Mouse (Mus musculus) kidney, postnatal 14 days (tissue): ENCODE measurements at regions not wholly inside any gene's neighbourhood (a gene's known extent, or its start where the extent isn't known, plus 50 kb on each side); places are given as distances from the start of the nearest gene placed in this dataset.
A peak's percentile ranks its signal among the peaks of the same experiment; 100 is the strongest.

Source experiments
- DNase-seq: peaks from one replicate; pipeline ENCODE4 v3.0.0; 2022; ENCODE audit warnings: mixed read lengths

DNA sequence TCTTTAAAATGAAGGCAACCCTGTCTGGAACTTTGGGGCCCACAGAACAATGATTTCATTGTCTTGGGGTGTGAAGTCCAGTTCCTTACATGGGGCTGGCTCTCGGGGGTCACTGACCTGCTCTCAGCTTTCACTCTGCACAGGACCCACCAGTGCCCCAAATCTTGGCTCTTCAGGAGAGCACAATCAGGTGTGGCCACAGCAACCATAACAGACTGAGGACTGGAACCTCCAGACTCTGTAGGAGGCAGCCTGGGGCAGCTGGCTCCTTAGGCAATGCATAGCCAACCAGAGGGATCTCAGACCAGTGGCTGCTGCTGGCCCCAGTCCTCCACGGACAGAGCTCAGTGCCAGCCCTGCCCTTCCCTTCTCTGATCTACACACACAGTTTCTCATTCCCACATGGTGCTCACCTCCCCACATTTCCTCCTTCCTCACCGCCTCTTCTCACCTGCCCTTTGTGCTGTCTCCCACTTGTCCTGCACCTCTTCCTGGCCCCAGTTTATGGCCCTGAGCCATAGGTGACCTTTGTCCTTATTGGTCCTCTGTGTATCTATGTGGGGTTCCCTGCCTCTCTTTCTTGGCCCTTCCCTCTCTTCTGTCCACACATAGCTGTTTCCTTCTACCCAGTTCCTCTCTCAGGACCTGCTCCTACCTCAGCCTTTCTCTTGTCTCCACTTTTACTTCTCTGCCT is 151.9 kb upstream of the Zmiz1 start:
- no peak for DNase-seq

DNA sequence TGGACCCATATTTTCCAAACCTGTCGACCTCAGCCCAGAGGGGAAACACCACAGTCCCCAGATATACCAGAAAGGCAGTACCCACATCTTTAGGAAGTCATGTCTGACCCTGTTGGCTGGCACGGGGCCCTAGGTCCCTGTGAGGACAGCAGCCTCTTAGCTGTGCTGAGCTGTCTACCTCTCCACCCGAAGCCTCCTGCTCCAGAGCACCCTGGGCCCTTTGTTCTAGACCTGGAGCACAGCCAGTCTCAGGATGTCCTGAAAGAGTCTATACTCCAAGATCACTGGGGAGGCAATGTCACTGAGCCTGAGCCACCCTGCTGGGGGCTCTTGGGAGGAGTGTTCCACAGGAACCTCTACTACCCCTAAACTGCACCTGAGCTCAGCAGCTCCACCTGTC is 150.9 kb upstream of the Zmiz1 start:
- peak; percentile 34 for DNase-seq

DNA sequence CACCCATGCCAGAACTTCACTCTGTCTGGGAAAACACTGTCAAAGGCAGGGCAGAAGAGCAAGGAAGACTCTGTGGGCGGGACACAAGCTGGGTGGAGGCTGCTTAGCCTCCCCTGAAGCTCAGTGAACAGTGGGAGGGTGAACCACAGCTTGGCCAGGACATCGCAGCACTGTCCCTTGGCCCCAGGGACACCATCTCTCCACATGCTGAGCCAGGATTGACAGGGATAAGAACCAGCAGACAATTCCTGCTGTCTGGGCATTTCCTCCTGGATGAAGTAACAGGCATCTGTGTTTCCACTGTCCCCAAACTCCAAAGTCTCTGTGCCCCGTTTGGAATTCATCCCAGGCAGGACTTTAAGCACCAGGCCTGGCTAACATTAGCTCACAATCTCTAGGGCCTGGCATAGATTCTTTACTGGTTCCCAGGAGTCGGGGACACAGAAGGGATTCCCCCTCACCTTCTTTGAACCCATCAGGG is 148.3 kb upstream of the Zmiz1 start:
- DNase-seq: peak; percentile 35

DNA sequence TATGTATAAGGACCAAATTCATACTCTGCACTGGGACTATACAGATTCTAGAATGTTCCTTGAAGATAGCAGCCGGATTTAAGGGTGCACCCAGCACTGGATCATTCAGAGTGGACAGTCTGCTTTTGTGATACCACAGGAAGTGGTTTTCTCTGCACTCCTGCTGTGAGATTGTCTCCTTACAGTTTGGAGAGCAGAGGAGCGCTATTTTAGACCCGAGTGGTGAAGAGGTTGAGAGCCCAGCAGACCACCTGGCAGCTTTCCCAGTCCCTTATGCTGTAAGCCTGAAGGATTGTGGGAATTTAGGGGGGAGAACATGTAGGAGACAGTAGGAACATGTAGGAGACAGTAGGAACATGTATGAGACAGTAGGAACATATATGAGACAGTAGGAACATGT is 147.5 kb upstream of the Zmiz1 start:
- DNase-seq: peak; percentile 30

DNA sequence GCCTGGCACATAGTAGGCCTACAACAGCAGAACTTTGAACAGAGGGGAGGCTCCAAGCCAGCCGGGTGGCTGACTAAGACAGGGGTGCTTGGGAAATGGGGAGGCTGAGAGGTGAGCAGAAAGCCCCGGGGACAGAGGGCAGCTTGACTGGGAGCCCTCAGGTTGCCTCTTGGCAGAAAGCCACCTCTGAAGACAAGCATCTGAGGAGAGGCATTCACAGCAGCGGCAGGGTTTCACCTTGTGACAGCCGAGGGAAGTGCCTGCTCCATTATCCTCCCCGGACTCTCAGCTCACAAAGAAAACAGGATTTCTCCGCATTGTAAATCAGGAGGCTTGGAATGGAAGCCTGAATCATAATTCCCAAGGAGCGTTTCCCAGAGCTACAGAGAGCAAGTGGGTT is 146.8 kb upstream of the Zmiz1 start:
- DNase-seq: peak; percentile 80

DNA sequence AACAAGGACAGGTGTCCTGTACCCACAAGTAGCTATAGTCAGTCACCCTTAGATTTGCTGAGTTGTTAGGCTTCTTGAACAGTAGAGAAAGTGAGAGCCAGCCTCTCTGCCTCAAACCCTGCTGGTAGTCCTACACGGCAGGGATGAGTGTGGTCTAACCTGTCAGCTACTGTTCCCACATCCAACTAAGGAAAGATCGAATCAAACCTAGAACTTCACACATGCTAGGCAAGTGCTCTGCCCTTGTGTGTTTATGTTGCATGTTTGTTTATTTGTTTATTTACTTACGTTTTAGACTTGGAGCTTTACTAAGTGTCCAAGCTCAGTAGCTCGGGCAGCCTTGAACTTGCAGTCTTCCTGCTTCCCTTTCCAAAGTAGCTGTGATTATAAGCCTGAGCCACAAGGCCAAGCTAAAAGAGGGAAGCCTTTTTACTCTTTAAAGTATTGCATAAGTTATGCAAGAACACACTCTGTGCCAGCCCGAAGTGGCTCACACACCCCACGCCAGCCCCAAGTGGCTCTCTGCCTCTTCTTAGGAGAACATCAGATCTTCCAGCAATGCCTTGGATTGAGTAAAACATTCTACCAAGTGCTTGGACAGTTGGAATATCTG is 146.1 kb upstream of the Zmiz1 start:
- no peak for DNase-seq

DNA sequence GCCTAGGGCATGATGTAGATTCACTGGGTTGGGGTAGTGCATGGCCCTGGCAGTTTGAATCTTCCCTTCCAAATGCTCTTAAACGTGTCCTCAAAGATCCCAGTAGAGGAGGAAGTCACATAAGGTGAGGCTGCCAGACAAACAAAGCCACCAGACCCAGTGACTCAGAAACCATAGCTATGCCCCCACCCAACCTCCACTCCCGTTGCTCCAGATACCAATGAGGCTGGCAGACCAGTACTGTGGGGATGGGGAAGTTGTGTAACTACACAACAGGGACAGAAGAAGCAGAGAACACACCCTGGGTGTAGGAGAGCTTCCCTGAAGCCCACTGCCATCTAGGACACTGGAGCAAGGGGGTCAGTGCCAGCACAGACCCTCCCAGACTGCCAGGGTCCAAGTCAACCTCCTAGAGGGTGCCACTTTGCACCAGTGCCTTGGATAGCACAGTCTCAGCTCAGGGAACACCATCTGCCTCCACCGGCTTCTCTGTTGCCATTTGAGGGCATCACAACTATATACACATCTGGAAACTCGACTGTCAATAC is 145.2 kb upstream of the Zmiz1 start:
- DNase-seq: no peak

DNA sequence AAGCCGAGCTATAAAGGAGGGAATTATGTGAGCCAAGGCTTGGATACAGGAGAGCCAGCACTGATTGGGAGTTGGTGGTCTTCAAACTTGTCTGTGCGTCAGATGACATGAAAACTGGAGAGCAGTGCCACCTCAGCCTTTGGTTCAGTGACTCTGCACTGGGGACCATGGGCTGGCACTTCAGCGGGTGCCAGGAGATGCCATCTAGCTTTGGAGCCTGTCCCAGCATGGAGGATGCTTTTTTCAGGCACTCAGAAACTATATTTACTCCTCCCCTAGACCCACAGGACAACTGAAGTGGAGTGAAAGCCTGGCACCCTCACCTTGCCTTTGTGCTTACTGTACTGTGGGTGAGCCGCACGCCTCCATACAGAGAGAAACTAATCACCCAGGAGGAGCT is 142.5 kb upstream of the Zmiz1 start:
- DNase-seq: no peak

DNA sequence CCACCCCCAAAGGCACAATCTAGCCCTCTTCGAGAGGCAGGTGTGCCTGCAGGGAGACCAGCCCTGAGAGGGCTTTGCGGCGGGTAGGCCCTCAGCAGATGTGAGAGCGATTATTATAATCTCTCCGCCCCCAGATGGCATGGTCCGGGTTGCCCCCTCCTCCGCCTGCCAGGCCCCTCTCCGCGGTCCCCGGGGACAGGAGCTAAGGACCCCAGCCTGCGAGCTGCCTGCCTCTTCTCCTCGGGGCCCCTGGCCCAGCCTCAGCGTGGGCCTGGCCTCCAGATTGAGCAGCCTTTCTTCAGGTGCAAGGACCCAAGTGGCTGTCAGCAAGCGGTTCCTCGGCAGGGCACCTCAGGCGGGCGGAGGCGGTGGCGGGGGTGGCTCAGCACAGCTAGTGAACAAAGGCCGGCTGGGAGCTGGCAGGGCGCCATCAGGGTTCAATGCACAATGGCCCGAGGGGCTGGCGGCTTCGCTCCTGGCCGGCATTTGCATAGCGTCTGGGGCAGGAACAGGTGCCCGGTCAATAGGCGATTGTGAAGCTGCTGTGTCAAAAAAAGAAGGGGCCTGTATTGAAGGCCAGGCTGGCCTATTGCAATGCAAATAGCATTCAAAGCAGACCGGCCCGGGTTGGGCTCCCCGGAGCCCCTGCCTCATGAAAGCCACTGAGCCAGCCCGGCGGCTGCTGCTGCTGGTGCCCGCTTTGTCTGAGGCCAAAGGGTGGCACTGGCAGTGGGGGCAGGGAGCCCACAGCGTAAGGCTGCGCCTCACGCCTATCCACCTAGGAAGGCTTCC is 141.1 kb upstream of the Zmiz1 start:
- DNase-seq: peak; percentile 94

DNA sequence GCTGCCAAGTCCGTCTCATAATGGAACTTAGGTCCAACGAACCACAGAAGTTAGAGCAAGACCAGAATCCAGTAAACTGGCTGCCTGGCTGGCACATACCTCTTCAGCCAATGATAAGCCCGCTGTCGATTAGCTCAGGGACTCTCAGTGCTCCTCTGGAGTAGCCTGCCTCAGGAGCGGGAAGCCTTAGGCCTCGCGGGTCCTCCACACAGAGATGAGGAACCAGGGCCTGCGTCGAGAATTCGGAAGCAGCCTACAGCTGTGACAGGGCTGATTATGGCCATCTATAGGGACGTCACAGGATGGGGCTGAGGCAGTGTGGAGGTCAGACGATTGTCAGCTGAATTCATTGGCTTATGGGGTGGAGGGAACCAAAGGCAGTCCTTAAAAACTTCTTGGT is 140.1 kb upstream of the Zmiz1 start:
- DNase-seq: no peak

DNA sequence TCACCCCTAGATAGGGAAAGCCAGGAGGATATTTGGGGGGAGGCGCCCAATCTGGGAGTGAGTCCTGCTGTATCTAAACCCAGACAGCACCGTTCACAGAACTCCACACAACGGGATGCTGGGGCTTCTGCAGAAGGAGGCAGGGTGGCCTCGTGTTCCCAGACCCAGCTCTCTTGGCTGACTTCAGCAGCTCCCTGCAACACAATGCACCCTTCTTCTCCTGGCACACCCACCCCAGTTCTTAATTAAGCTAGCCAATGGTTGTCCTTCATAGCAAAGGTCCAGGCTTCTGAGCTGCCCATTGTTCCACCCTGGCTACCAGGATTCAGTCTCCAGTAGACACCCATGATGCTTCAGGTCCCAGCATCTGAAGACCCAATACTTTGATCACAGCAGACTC is 138.8 kb upstream of the Zmiz1 start:
- DNase-seq: no peak

DNA sequence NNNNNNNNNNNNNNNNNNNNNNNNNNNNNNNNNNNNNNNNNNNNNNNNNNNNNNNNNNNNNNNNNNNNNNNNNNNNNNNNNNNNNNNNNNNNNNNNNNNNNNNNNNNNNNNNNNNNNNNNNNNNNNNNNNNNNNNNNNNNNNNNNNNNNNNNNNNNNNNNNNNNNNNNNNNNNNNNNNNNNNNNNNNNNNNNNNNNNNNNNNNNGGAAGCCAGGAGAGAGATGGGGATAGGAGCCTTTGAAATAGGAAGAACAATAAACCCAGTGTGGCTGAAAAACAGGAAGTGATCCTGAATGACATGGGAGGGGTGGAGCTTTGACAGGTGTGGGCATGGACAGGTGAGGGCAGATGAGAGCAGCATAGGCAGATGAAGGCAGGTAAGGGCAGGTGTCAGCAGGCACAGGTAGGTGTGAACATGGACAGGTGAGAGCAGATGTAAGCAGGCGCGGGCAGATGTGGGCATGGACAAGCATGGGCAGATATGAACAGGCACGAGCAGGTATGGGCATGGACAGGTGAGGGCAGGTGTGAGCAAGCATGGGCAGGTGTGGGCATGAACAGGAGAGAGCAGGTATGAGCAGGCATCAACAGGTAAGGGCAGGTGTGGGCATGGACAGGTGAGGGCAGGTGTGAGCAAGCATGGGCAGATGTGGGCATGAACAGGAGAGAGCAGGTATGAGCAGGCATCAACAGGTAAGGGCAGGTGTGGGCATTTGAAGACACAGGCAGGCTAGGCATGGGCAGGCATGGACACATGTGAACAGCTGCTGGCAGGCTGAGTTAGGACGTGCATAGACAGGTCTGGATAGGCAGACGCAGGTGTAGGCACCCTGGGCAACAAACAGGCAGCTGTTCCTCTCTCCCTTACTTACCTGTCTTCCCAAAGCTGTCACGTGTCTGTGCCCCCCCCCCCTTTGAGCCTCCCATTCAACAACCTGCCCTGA is 135.2 kb upstream of the Zmiz1 start:
- DNase-seq: no peak

DNA sequence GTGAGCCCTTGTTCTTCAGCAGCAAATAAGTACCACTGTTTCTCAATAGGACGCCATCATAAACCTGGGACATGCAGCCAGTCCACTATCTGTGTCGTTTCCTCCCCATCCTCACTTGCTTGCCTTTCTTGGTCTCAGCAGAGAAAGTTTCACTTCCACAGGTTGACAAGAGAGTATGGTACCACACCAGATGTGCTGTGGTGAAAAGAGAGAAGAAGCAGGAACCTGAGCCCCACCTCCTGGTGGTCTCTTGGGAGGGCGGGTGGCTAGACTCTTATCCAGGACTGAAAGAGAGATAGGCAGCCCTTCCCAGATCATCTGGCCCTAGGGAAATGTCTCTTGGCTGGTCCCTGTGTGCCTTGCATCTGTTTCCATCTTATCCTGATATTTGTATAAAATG is 133.1 kb upstream of the Zmiz1 start:
- DNase-seq: no peak

DNA sequence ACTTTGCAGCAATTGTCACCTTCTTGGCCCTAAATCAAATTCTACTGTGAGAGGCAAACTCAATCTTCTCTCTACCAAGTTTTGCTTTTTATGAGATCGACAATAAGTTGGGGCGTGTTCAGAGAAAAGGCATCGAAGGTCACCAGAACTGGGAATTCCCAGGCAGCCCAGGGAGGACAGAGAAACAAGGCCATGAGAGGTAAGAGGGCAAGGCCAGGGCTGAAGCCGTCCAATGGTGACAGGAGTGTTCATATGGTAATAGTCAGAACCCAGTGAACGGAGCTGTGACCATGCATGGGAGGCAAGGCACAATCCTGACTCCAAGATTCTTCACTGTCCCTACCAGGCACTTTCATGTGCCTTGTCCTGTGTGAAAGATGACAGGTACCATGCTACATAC is 130.8 kb upstream of the Zmiz1 start:
- no peak for DNase-seq

DNA sequence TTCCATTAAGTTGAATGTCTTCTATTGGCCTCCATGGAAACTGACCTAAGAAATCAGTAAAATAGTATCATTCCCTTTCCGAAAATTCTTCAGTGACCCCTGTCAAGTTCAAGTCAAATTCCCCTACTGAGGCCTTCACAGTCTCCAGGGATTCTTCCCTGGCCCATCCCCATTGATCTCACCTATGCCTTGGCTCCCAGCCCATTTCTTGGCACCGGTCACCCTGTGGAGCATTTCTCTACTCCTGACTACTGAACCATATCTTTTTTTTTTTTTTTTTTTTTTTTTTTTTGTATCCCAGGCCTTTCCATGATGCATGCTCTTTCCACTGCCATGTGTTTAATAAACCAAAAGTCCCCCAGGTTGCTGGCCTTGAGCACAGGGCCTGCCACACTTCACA is 124.8 kb upstream of the Zmiz1 start:
- peak; percentile 80 for DNase-seq

DNA sequence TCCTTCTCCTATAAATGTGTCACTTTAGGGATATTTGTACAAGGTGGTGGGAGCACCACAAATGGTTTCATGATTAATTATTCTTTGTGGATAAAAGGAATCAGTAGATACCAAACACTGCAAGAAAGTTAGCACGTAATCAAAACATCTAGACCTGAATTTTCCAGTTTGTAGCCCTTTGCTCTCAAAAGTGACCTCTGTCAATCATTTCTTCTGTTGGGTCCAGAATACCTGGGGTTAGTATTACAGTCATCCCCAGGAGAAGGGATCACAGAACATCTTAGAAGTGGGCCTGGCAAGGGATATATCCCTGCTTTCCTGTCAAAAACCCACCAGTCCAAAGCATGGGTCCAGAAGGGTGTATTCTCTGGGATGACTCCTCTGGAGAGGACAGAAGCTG is 122.1 kb upstream of the Zmiz1 start:
- DNase-seq: no peak

DNA sequence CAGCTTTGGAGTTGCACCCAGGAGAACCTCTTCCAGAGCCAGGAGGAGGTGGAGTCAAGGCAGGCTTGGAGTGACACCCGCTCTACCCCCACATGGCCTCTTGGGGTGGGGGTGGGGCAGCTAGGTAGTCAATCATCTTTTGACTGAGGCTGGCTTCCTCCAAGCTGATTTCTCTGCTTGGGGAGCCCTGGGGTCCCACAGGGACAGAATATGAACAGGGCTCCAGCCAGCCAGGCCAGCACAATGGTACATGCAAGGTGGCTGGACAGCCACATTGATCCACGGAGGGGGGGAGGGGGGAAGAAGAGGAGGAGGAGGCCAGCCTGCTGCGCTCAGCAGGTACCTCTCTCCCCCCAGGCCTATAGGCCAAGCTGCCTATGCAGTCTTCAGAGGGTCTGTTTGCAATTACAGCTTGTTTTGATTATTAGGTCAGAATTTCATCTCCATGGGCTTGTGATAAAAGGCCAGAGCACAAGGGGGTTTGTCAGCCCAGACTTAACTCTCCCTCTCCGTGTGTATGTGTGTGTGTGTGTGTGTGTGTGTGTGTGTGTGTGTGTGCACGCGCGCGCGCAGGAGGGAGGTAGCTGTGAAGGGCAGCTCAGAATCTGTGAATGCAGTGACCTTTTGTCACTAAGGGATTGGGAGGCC is 120.5 kb upstream of the Zmiz1 start:
- no peak for DNase-seq

DNA sequence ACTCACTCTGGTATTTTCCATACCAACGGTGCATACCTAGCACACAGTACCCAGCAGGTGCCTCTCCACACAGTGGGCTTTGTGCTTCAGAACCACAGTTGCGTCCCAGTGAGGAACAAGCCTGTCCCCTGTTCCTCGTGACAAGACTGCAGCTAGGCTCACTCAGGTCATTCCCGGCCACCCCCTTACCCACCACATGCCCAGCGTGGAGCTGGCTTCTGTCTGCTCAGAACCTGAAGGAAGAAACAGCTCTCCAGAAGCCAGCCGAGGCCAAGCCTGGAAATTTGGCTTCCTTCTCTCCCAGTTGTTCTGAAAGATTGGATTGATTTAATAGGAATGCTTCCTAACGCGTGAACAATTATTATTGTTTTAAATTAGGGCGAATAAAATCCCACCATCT is 118.1 kb upstream of the Zmiz1 start:
- no peak for DNase-seq

DNA sequence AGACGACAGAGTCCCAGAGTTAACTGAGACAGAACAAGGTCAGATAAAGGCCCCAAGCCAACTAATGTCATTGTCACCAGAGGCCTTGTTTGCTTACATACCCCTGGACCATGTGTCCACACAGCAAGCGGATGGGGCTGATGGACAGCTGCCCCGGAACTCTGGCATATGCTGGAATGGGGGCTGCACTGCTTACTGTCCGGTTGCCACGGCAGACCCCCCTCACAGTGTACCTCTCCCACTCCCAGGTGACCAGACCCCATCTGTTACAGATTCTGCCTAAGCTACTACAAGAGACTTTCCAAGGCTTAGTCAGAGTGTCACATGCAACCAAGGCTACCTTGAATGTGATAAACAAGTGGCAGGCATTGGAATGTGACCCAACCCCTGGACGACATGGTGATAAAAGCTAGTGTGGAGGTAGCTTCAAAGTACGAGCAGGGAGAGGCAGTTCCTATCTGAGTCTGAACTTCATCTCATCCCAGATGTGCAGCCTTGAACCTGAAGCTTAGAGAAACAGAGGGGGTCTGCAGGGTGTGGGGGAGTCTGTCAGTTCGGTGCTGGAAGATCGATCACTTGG is 117.0 kb upstream of the Zmiz1 start:
- DNase-seq: no peak

DNA sequence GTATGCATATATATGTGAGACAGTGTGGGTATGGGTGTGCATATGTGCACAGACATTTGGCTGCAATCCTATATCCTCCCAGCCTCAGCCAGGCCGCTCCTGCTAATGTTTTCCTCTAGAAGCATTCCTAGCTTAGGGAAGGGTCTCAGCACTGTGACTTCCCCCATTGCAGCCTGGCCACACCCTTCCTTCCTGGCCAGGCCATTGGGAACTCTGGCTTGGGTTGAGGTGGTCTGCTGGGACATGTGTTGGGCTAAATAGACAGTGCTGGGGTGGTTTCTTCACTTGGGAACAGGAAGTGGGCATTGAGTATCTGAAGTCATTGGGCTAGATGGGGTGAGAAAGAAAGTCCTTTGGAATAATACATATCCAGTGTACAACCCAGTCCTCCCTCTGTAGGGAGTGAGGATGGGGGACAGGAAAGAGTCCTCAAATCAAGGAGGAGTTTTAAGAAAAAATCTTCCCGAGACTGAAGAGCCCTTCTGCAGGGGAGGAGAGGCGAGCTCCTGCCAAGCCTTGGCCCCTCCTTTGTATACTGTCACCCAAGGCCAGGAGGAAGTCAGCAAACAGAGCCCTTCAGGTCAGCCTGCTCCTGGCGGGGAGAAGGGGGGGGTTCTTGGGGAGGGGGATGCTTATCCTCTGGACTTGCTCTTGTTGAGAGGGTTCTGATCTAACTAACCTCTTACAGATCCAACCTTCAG is 116.0 kb upstream of the Zmiz1 start:
- DNase-seq: no peak

DNA sequence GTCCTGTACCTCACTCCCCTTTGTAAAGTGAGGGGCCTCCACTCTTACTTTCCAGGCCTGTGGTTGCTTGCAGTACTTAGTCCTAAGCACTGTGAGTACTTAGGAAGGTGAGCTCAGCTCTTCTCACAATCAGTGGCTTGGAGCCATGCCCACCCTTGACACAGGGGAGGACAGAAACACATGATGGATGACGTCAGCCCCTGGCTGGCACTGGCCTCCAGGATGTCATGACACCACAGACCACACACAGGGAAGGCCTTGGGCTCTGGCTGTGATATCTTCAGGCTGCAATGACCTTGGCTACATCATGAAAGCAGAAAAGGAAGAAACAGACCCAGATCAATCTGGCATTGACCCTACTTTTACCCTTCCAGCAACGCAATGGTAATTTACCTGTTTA is 113.0 kb upstream of the Zmiz1 start:
- DNase-seq: no peak
